Mouse (Mus musculus) limb, embryonic 15.5 days (tissue): ENCODE results near the gene Med29. TPM values are rescaled to one million over a fixed set of nuclear protein-coding genes. Genes with fewer than 3 reads are reported as not detected.

Experiments used
- ATAC-seq: fragments of 200-750 bp; cut with Nextera tagmentation; 2 replicates; pipeline ENCODE4 v1.8.0; 2017; ENCODE audit warnings: low read depth, moderate TSS enrichment; ENCODE audit not compliant: insufficient number of reproducible peaks, low FRiP score, low TSS enrichment
- H3K27ac ChIP-seq: fragments of 300-500 bp; sonication (generic); 2 replicates; pipeline ENCODE4 v1.5.1; 2015; ENCODE audit warnings: moderate library complexity, mild to moderate bottlenecking, inconsistent platforms
- H3K27me3 ChIP-seq: fragments of 300-500 bp; sonication (generic); 2 replicates; pipeline ENCODE4 v1.6.1; 2015; ENCODE audit warnings: inconsistent platforms
- H3K36me3 ChIP-seq: fragments of 300-500 bp; sonication (generic); 2 replicates; pipeline ENCODE4 v1.6.1; 2015; ENCODE audit warnings: inconsistent platforms
- H3K4me1 ChIP-seq: fragments of 300-500 bp; sonication (generic); 2 replicates; pipeline ENCODE4 v1.6.1; 2015; ENCODE audit warnings: inconsistent platforms
- H3K4me2 ChIP-seq: fragments of 300-500 bp; sonication (generic); 2 replicates; pipeline ENCODE4 v1.6.1; 2015; ENCODE audit warnings: mild to moderate bottlenecking, inconsistent platforms
- H3K4me3 ChIP-seq: fragments of 300-500 bp; sonication (generic); 2 replicates; pipeline ENCODE4 v1.5.1; 2015; ENCODE audit warnings: mild to moderate bottlenecking, inconsistent platforms
- H3K9ac ChIP-seq: fragments of 300-500 bp; sonication (generic); 2 replicates; pipeline ENCODE4 v1.6.1; 2015; ENCODE audit warnings: inconsistent platforms
- H3K9me3 ChIP-seq: fragments of 300-500 bp; sonication (generic); 2 replicates; pipeline ENCODE4 v1.6.1; 2016; ENCODE audit warnings: inconsistent platforms
- WGBS: fragments of 180-500 bp; shearing (Covaris S2); methylation state at CpG from one replicate; pipeline ENCODE4 v1.1.7; 2015; 5-methylcytosine and 5-hydroxymethylcytosine counted together
- polyA plus RNA-seq: library from polyadenylated mRNA; unstranded; fragments of >200 nt; fragmentation: Nextera tagmentation; extraction: Ambion mirVana; gene quantifications from 2 replicates; pipeline ENCODE4 v1.2.1, GENCODE M21; 2015

Gene Med29
- polyA plus RNA-seq, result 44.8 and 45.1 TPM in 2 replicates

- no peaks in the 10 kb centered on the region for H3K9me3 ChIP-seq
- peaks cover 17% of the 10 kb centered on the region for H3K4me1 ChIP-seq
- ATAC-seq, result peak; percentile 97
- H3K9ac ChIP-seq, result peak within 1 kb of the TSS; percentile 78
- WGBS, result under 1% methylated on average over 58 of the region's 58 CpGs
- H3K27me3 ChIP-seq, result no peaks in the 10 kb centered on the region
- peak within 1 kb of the TSS; percentile 83 for H3K27ac ChIP-seq
- H3K4me3 ChIP-seq, result peak within 1 kb of the TSS; percentile 92
- peak within 1 kb of the TSS; percentile 88 for H3K4me2 ChIP-seq
- peaks cover 58% of the 10 kb centered on the region for H3K36me3 ChIP-seq
These were observed at the start of gene Med29, which contains the start of gene Paf1 for GRCm38 (mm10) chr7:28392429-28393271. Med29 (minus strand) TSS chr7:28392708. Paf1 (plus strand) TSS chr7:28392951.

GRCm38 (mm10) chr7:28441776-28442485, 49.4 kb upstream of the Med29 start:
- peaks cover 7% of the 10 kb centered on the region for H3K4me1 ChIP-seq
- no peaks in the 10 kb centered on the region for H3K36me3 ChIP-seq
- no peak for ATAC-seq
- H3K9ac ChIP-seq, result no peak overlapping the region
- H3K27me3 ChIP-seq, result no peaks in the 10 kb centered on the region
- no peak overlapping the region for H3K4me3 ChIP-seq
- WGBS, result 84% methylated on average over 14 of the region's 14 CpGs
- H3K9me3 ChIP-seq, result no peaks in the 10 kb centered on the region
- H3K4me2 ChIP-seq, result no peak overlapping the region
- no peak overlapping the region for H3K27ac ChIP-seq

- no peak overlapping the region for H3K4me3 ChIP-seq
- no peak overlapping the region for H3K27ac ChIP-seq
- no peaks in the 10 kb centered on the region for H3K27me3 ChIP-seq
- H3K4me2 ChIP-seq, result no peak overlapping the region
- ATAC-seq, result no peak
- no peak overlapping the region for H3K9ac ChIP-seq
- H3K9me3 ChIP-seq, result no peaks in the 10 kb centered on the region
- no peaks in the 10 kb centered on the region for H3K36me3 ChIP-seq
- H3K4me1 ChIP-seq, result peaks cover 7% of the 10 kb centered on the region
- WGBS, result 49% methylated on average over 2 of the region's 2 CpGs
These were observed 48.2 kb upstream of the Med29 start for GRCm38 (mm10) chr7:28440739-28441138.

- WGBS, result 84% methylated on average over 2 of the region's 2 CpGs
- no peaks in the 10 kb centered on the region for H3K36me3 ChIP-seq
These were observed 46.3 kb upstream of the Med29 start for GRCm38 (mm10) chr7:28438771-28439170.

GRCm38 (mm10) chr7:28437964-28438363, 45.5 kb upstream of the Med29 start:
- H3K27me3 ChIP-seq, result no peaks in the 10 kb centered on the region
- ATAC-seq, result no peak
- no peak overlapping the region for H3K27ac ChIP-seq
- no peak overlapping the region for H3K4me3 ChIP-seq
- peaks cover 5% of the 10 kb centered on the region; the same call in 1 of the 2 replicates for H3K36me3 ChIP-seq
- peaks cover 30% of the 10 kb centered on the region for H3K4me1 ChIP-seq
- no peak overlapping the region for H3K4me2 ChIP-seq
- H3K9ac ChIP-seq, result no peak overlapping the region
- H3K9me3 ChIP-seq, result no peaks in the 10 kb centered on the region

More at GRCm38 (mm10) chr7:28438771-28439170, 46.3 kb upstream of the Med29 start:
- Histone ChIP-seq H3K4me2 (no peak overlapping the region), H3K27me3 (no peaks in the 10 kb centered on the region), H3K9me3 (no peaks in the 10 kb centered on the region), H3K4me3 (no peak overlapping the region), H3K4me1 (peaks cover 23% of the 10 kb centered on the region), H3K9ac (no peak overlapping the region), H3K27ac (no peak overlapping the region)
- no peak for ATAC-seq

GRCm38 (mm10) chr7:28436932-28437570, 44.5 kb upstream of the Med29 start, which contains the start of gene Gmfg:
Gmfg (plus strand) TSS chr7:28437447.
- 3% methylated on average over 16 of the region's 16 CpGs for WGBS
- Histone ChIP-seq H3K4me3 (peak within 1 kb of the TSS; percentile 89), H3K36me3 (peaks cover 7% of the 10 kb centered on the region; the same call in 1 of the 2 replicates), H3K4me1 (peaks cover 37% of the 10 kb centered on the region), H3K27ac (peak within 1 kb of the TSS; percentile 84), H3K9ac (peak within 1 kb of the TSS; percentile 33), H3K27me3 (no peaks in the 10 kb centered on the region), H3K4me2 (peak within 1 kb of the TSS; percentile 62), H3K9me3 (no peaks in the 10 kb centered on the region)
- ATAC-seq, result peak; percentile 21

- H3K27ac ChIP-seq, result peak overlapping the region; percentile 84
- peak overlapping the region; percentile 92 for H3K9ac ChIP-seq
- peak overlapping the region; percentile 74 for H3K4me2 ChIP-seq
- H3K27me3 ChIP-seq, result no peaks in the 10 kb centered on the region
- peak overlapping the region; percentile 89 for H3K4me3 ChIP-seq
- peak; percentile 99 for ATAC-seq
- no peaks in the 10 kb centered on the region for H3K9me3 ChIP-seq
- H3K4me1 ChIP-seq, result peaks cover 37% of the 10 kb centered on the region
- peaks cover 8% of the 10 kb centered on the region; the same call in 1 of the 2 replicates for H3K36me3 ChIP-seq
- 0% methylated on average over 54 of the region's 64 CpGs for WGBS
These were observed 43.9 kb upstream of the Med29 start for GRCm38 (mm10) chr7:28436271-28436904.

GRCm38 (mm10) chr7:28435660-28436259, 43.3 kb upstream of the Med29 start:
- H3K27ac ChIP-seq, result peak overlapping the region; percentile 72

GRCm38 (mm10) chr7:28432252-28432651, 39.7 kb upstream of the Med29 start:
- no peaks in the 10 kb centered on the region for H3K9me3 ChIP-seq
- peaks cover 33% of the 10 kb centered on the region for H3K4me1 ChIP-seq
- H3K27me3 ChIP-seq, result no peaks in the 10 kb centered on the region
- H3K9ac ChIP-seq, result no peak overlapping the region
- H3K27ac ChIP-seq, result no peak overlapping the region
- no peak for ATAC-seq
- no peak overlapping the region for H3K4me3 ChIP-seq
- no peak overlapping the region for H3K4me2 ChIP-seq
- peaks cover 20% of the 10 kb centered on the region for H3K36me3 ChIP-seq
- 83% methylated on average over 2 of the region's 2 CpGs for WGBS

More at GRCm38 (mm10) chr7:28435660-28436259, 43.3 kb upstream of the Med29 start:
- Histone ChIP-seq H3K27me3 (no peaks in the 10 kb centered on the region), H3K4me2 (peak overlapping the region; percentile 74), H3K4me1 (peaks cover 37% of the 10 kb centered on the region), H3K36me3 (peaks cover 12% of the 10 kb centered on the region), H3K9me3 (no peaks in the 10 kb centered on the region), H3K4me3 (peak overlapping the region; percentile 89), H3K9ac (peak overlapping the region; percentile 92)
- under 1% methylated on average over 13 of the region's 70 CpGs for WGBS
- 0 out of 2 replicates have a peak, but pooled peaks have one; percentile 1 for ATAC-seq

- no peaks in the 10 kb centered on the region for H3K9me3 ChIP-seq
- H3K27me3 ChIP-seq, result no peaks in the 10 kb centered on the region
- no peak overlapping the region for H3K4me2 ChIP-seq
- H3K4me3 ChIP-seq, result no peak overlapping the region
- H3K27ac ChIP-seq, result no peak overlapping the region
- H3K36me3 ChIP-seq, result peaks cover 20% of the 10 kb centered on the region
- peaks cover 30% of the 10 kb centered on the region for H3K4me1 ChIP-seq
- no peak for ATAC-seq
- 84% methylated on average over 1 of the region's 1 CpGs for WGBS
- no peak overlapping the region for H3K9ac ChIP-seq
These were observed 38.0 kb upstream of the Med29 start for GRCm38 (mm10) chr7:28430512-28430911.

GRCm38 (mm10) chr7:28427738-28428137, 35.2 kb upstream of the Med29 start:
- Histone ChIP-seq H3K9ac (no peak overlapping the region), H3K4me2 (no peak overlapping the region), H3K4me3 (no peak overlapping the region), H3K36me3 (peaks cover 28% of the 10 kb centered on the region), H3K4me1 (peaks cover 5% of the 10 kb centered on the region; the same call in 1 of the 2 replicates), H3K27me3 (no peaks in the 10 kb centered on the region), H3K27ac (no peak overlapping the region), H3K9me3 (no peaks in the 10 kb centered on the region)
- ATAC-seq, result no peak
